ENCODE assay signal across 13 mouse cellular contexts in the genomic region with DNA sequence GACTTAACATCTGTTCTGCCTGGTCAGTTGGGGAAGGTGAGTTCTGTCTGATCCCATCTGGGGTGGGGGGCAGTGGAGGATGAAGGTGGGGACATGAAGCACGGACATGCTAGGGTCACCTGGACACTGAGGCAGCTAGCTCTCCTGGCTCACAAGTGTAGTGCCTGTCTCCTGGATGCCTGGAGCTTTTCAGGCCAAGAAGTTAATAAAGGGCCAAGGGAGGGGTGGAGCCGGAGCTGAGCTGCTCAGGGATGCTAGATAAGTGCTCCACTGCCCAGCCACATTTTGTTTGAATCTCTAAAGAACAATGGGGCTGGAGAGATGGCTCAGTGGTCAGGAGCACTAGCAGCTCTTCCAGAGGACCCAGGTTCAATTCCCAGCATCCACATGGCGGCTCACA.
"Had no signal": no experiment of that assay in that cellular context is flagged by ENCODE, and none has a peak within 500 bp of the region (broad histone marks: within the 10 kb centered on the region; RNA-seq: fewer than 3 reads in every experiment).

No protein-coding gene starts in this region.

- ATAC-seq: midbrain, embryonic 13.5 days; midbrain, embryonic 16.5 days had no signal

- H3K9me3 ChIP-seq: midbrain, embryonic 13.5 days; neural tube, embryonic 13.5 days; neural tube, embryonic 15.5 days had no signal

- H3K36me3 ChIP-seq: midbrain, embryonic 13.5 days; neural tube, embryonic 13.5 days; neural tube, embryonic 15.5 days had no signal

- H3K4me3 ChIP-seq: midbrain, embryonic 13.5 days; myocyte; neural tube, embryonic 13.5 days; neural tube, embryonic 15.5 days had no signal

- H3K27me3 ChIP-seq: midbrain, embryonic 13.5 days; neural tube, embryonic 15.5 days had no signal

- DNase-seq: lung, adult 18-20 months; lung, embryonic 14.5 days; lung, postnatal 10 days; retina, postnatal 1 day; right cerebral cortex, adult 18-20 months; thymus, adult 18-20 months; thymus, postnatal 14 days; thymus, postnatal 36 days had no signal
